Mouse (Mus musculus): Measurements from ENCODE around the gene Neurl4.

GRCm38 (mm10) chr11:69950807-69951459 is 50.1 kb downstream of the Neurl4 start:
- TF ChIP-seq POLR2A (IDR thresholded peaks at IDR 0.05; ENCODE audit: extremely low read depth, insufficient read depth, low read length) (no peak), CTCF (IDR thresholded peaks at IDR 0.05; ENCODE audit: low read depth, low read length) (peak; percentile 30; the same call in 1 of the 2 replicates)

Data from liver, adult 2 months (tissue).